Mouse (Mus musculus) midbrain, embryonic 16.5 days (tissue): ENCODE data around the gene Oser1. TPM values are rescaled to one million over a fixed set of nuclear protein-coding genes. Genes with fewer than 3 reads are reported as not detected.
"Not testable (repeated sequence)": the region's sequence is repeated elsewhere in the genome, so short reads cannot be mapped to it uniquely, and the experiment has no call there.

Experiments
- ATAC-seq: fragments of 200-750 bp; cut with Nextera tagmentation; 2 replicates; pipeline ENCODE4 v1.8.0; 2017; ENCODE audit warnings: moderate TSS enrichment
- H3K27ac ChIP-seq: fragments of 300-500 bp; sonication (generic); 2 replicates; pipeline ENCODE4 v1.5.1; 2014; ENCODE audit warnings: mild to moderate bottlenecking, low read length, mixed read lengths
- H3K27me3 ChIP-seq: fragments of 300-500 bp; sonication (generic); 2 replicates; pipeline ENCODE4 v1.6.1; 2014; ENCODE audit warnings: low read depth, low read length, mixed read lengths; ENCODE audit not compliant: control insufficient read depth, insufficient read depth
- H3K36me3 ChIP-seq: fragments of 300-500 bp; sonication (generic); 2 replicates; pipeline ENCODE4 v1.6.1; 2014; ENCODE audit warnings: mild to moderate bottlenecking, low read length, moderate library complexity, mixed read lengths; ENCODE audit not compliant: control insufficient read depth, insufficient read depth
- H3K4me1 ChIP-seq: fragments of 300-500 bp; sonication (generic); 2 replicates; pipeline ENCODE4 v1.6.1; 2014; ENCODE audit warnings: mild to moderate bottlenecking, low read length, mixed read lengths; ENCODE audit not compliant: control insufficient read depth, insufficient read depth
- H3K4me2 ChIP-seq: fragments of 300-500 bp; sonication (generic); 2 replicates; pipeline ENCODE4 v1.6.1; 2014; ENCODE audit warnings: mild to moderate bottlenecking, low read length, mixed read lengths
- H3K4me3 ChIP-seq: fragments of 300-500 bp; sonication (generic); 2 replicates; pipeline ENCODE4 v1.5.1; 2014; ENCODE audit warnings: low read depth, mild to moderate bottlenecking, low read length, moderate library complexity, mixed read lengths
- H3K9ac ChIP-seq: fragments of 300-500 bp; sonication (generic); 2 replicates; pipeline ENCODE4 v1.6.1; 2014; ENCODE audit warnings: low read depth, low read length, mixed read lengths
- H3K9me3 ChIP-seq: fragments of 300-500 bp; sonication (generic); replicated peaks from 2 replicates; pipeline ENCODE4 v1.6.1; 2014; ENCODE audit warnings: mild to moderate bottlenecking, low read length, mixed read lengths; ENCODE audit not compliant: control insufficient read depth, poor library complexity, severe bottlenecking
- WGBS: fragments of 180-500 bp; shearing (Covaris S2); extraction: QIAGEN DNeasy Blood & Tissue Kit; methylation state at CpG from one replicate; pipeline ENCODE4 v1.1.7; 2014; 5-methylcytosine and 5-hydroxymethylcytosine counted together
- polyA plus RNA-seq: library from polyadenylated mRNA; unstranded; fragments of >200 nt; fragmentation: Nextera tagmentation; extraction: Ambion mirVana; gene quantifications from 2 replicates; pipeline ENCODE4 v1.2.1, GENCODE M21; 2015

The Oser1 gene
- polyA plus RNA-seq, 1 experiment from 2014 or later: 75.8 TPM

DNA sequence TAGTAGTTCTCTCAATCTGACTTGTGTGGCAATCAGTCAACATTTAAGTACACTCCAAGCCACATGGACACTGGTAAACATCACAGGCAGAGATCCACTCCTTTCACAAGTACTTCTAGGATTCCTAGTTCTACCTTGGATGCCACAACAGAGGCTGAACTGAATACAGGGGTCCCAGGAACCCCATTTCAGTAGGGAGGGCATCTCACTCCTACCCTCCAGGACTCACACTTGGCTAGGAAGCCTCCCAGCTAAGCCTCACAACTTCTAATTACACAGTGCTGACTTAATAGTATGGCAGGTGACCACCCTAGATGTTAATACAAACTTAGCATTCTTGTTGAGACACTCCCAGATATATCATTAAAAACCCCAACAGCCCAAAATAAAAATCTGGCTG, 6.7 kb downstream of the Oser1 start:
- Histone ChIP-seq H3K4me1 (peaks cover 25% of the 10 kb centered on the region), H3K9ac (no peak overlapping the region)
- no peak for ATAC-seq

DNA sequence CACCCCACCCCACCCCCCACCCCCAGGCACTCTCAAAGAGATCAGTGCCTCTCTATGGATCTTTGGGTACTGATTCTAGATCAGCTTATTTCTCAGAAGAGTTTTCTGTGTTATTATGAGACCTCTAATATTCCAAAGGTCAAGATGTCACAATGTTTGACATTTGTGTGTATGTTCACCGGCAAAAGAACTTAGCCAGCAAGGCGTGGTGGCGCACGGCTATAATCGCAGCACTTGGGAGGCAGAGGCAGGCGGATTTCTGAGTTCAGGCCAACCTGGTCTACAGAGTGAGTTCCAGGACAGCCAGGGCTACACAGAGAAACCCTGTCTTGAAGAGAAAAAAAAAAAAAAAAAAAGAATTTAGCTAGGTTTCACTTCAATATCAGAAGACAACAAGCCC, 7.5 kb downstream of the Oser1 start:
- H3K4me1 ChIP-seq: peaks cover 25% of the 10 kb centered on the region
- H3K9me3 ChIP-seq: no peaks in the 10 kb centered on the region
- 96% methylated on average over 6 of the region's 6 CpGs for WGBS
- no peak for ATAC-seq
- no peak overlapping the region for H3K27ac ChIP-seq
- H3K9ac ChIP-seq: no peak overlapping the region
- peaks cover 5% of the 10 kb centered on the region for H3K36me3 ChIP-seq
- no peak overlapping the region for H3K4me2 ChIP-seq
- no peak overlapping the region for H3K4me3 ChIP-seq
- no peaks in the 10 kb centered on the region for H3K27me3 ChIP-seq

More for the DNA sequence above, 6.7 kb downstream of the Oser1 start:
- Histone ChIP-seq H3K4me3 (no peak overlapping the region), H3K36me3 (peaks cover 5% of the 10 kb centered on the region), H3K9me3 (no peaks in the 10 kb centered on the region), H3K27ac (no peak overlapping the region), H3K4me2 (peak overlapping the region; percentile 83; the same call in 1 of the 2 replicates), H3K27me3 (no peaks in the 10 kb centered on the region)

DNA sequence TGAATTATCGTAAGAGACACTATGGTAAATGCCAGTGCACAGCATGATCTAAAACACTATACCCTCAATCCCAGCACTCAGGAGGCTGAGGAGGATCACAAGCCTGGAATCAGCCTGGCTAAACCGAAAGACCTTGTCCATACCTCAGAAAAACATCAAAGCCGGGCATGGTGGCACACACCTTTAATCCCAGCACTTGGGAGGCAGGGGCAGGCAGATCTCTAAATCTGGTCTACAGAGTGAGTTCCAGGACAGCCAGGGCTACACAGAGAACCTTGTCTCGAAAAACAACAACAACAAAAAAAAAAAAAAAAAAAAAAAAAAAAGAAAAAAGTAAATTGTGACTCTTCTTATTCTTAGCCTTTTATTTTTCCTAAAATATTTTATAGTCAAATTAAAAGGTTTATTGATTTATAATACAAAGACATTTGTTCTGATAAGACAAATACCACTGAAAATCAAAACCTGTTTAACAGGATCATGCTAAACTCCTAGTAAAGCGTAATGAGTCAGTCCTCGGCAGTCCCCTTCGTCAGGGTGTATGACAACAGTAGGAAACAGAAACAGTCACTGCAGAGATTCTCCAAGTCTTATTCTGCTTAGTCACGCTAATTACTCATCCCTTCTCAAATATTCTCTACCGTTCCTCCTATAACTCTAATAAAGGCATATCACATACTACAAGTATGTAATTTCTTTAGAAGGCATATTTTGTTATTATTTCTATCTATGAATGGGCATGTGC, 11.5 kb downstream of the Oser1 start:
- H3K4me2 ChIP-seq: no peak overlapping the region
- no peak overlapping the region for H3K4me3 ChIP-seq
- peaks cover 21% of the 10 kb centered on the region for H3K36me3 ChIP-seq
- H3K27me3 ChIP-seq: no peaks in the 10 kb centered on the region
- no peak overlapping the region for H3K27ac ChIP-seq
- H3K9me3 ChIP-seq: no peaks in the 10 kb centered on the region
- H3K4me1 ChIP-seq: peaks cover 4% of the 10 kb centered on the region
- no peak for ATAC-seq
- WGBS: 91% methylated on average over 9 of the region's 9 CpGs
- H3K9ac ChIP-seq: no peak overlapping the region

DNA sequence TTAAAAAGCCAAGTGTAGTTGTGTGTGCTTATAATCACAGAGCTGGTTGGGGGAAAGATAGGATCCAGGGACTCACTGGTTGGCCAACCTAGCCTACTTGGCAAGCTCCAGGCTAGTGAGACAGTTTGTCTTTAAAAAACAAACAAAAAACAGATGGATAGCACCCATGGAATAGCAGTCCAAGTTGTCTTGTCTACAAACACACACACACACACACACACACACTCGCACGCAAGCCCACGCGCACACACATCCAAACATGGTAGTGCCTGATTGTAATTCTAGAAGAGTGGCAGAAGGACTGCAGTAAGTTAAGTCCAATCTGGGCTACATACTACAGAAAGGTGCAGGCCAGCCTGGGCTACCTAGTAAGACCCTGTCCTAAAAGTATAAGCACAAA, 12.1 kb downstream of the Oser1 start:
- no peaks in the 10 kb centered on the region for H3K4me1 ChIP-seq
- no peak overlapping the region for H3K4me3 ChIP-seq
- H3K27ac ChIP-seq: no peak overlapping the region
- WGBS: 97% methylated on average over 4 of the region's 4 CpGs
- H3K27me3 ChIP-seq: no peaks in the 10 kb centered on the region
- H3K36me3 ChIP-seq: peaks cover 22% of the 10 kb centered on the region
- no peak overlapping the region for H3K4me2 ChIP-seq
- H3K9ac ChIP-seq: no peak overlapping the region
- no peaks in the 10 kb centered on the region for H3K9me3 ChIP-seq
- no peak for ATAC-seq

DNA sequence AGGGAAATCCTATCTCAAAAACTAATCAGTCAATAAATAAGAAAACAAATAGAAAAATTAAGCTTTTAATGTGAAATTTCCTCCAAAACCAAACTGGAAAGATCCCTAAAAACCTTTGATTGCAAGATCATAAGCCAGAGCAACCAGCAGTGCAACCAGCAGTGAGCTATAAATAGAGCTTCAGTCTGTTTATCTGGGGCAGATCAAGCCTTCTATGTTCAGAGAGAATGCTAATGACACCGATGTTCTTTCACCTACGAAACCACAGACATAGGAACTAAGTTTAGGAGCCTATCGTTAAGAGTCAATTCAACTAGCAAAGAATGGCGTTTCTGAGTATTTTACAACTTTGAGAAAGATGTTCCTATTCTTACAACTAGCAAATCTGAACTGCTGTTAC, 12.7 kb downstream of the Oser1 start:
- Histone ChIP-seq H3K4me3 (no peak overlapping the region), H3K4me2 (no peak overlapping the region), H3K9me3 (no peaks in the 10 kb centered on the region), H3K27ac (no peak overlapping the region), H3K4me1 (no peaks in the 10 kb centered on the region), H3K36me3 (peaks cover 28% of the 10 kb centered on the region), H3K27me3 (no peaks in the 10 kb centered on the region), H3K9ac (no peak overlapping the region)
- no peak for ATAC-seq
- 95% methylated on average over 4 of the region's 4 CpGs for WGBS

DNA sequence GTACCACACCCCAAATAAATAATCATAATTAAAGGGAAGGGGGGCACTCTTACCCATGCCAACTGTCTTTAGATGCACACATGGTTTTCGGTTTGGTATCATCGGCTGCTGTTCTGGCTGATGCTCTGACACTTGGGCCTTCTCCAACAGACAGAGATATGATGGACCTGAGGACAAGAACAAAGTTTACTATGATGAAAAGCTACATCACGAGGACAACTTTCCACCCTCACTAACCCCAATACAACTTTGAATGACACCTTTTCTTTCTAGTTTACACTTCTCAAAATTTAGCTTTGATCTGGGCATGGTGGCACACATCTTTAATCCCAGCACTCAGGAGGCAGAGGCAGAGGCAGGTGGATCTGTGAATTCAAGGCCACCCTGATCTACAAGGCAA, 13.2 kb downstream of the Oser1 start:
- H3K4me3 ChIP-seq, H3K9ac ChIP-seq, H3K4me1 ChIP-seq, ATAC-seq, H3K27me3 ChIP-seq, H3K27ac ChIP-seq, H3K9me3 ChIP-seq, H3K4me2 ChIP-seq: not testable (repeated sequence)
- 95% methylated on average over 3 of the region's 3 CpGs for WGBS
- peaks cover 28% of the 10 kb centered on the region for H3K36me3 ChIP-seq

DNA sequence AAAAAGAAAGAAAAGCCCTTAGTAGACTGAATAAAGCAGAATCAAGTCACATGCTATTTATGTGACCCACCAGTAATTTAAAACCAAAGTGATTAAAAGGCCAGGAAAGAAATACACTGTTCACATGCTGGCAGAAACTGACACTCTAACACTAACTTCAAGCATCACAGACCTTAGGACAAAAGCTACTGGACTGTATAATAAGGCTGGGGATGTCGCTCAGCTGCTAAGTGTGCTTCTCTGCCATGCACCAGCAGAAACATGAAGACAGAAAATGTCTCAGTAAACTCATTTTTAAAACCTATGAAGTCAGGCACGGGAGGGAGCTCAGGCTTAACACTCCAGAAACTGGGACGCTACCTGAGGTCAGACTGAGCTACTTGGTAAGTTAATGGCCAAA, 14.3 kb downstream of the Oser1 start:
- no peak for ATAC-seq
- Histone ChIP-seq H3K9ac (no peak overlapping the region), H3K36me3 (peaks cover 32% of the 10 kb centered on the region)

DNA sequence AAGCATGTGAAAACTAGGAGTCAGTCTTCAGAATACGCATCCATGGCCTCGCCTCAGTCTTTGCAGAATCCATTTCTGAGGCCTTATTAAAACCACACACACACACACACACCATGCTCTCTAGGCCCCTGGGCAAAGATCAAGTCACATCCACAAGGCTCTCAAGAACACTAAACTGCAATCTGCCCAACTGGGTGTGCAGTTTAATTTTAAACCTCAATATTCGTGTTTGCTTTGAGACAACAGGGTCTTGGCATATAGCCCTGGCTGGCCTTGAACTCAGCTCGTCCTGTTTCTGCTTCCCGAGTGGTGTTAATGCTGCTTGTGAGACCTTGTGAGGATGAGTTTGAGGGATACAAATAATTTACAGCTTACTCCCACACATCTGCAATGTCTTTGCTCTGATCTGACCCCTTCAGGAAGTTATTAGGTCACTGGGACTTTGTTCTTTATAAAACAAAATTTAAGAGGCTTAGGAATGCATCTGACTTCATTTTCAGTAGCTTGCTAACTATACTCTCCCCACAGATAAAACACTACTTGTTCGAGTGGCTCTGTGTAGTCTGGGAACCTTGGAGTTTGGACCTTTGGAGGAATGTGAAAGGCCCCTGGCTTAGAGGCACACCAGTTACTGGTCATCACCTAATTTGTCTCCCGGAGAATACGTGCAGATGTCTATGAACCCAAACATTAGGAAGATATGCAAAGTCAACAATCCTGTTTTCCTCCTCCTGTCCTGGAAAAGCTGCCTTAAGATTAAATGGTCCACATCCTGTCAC, 20.3 kb downstream of the Oser1 start:
- Histone ChIP-seq H3K27me3 (no peaks in the 10 kb centered on the region), H3K36me3 (peaks cover 14% of the 10 kb centered on the region; the same call in 1 of the 2 replicates), H3K9me3 (no peaks in the 10 kb centered on the region), H3K4me2 (no peak overlapping the region), H3K4me1 (no peaks in the 10 kb centered on the region), H3K9ac (no peak overlapping the region), H3K27ac (no peak overlapping the region), H3K4me3 (no peak overlapping the region)
- 89% methylated on average over 8 of the region's 8 CpGs for whole genome bisulfite sequencing
- ATAC-seq: no peak

More for the DNA sequence above, 14.3 kb downstream of the Oser1 start:
- Histone ChIP-seq H3K4me1 (no peaks in the 10 kb centered on the region), H3K27me3 (no peaks in the 10 kb centered on the region), H3K9me3 (no peaks in the 10 kb centered on the region), H3K27ac (no peak overlapping the region), H3K4me2 (no peak overlapping the region), H3K4me3 (no peak overlapping the region)
- 96% methylated on average over 3 of the region's 3 CpGs for WGBS

DNA sequence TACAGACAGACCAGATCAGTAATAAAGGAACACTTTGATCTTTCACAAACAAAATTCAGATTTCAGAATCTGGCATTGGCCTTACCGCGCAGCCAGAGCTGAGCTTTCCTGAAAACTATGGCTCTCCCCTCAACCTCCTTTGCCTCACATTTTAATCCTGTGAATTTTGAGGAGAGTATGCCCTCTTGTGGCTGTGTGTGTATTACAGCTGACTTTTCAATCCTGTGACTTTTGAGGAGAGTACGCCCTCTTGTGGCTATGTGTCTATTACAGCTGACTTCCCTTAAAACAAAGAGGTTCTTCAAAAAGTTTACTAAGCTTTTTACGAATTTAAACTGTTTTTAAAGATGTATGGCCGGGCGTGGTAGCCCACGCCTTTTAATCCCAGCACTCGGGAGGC, 23.3 kb downstream of the Oser1 start:
- Histone ChIP-seq H3K4me1 (no peaks in the 10 kb centered on the region), H3K4me3 (no peak overlapping the region)
- WGBS: 12% methylated on average over 8 of the region's 8 CpGs

More for the DNA sequence above, 23.3 kb downstream of the Oser1 start:
- Histone ChIP-seq H3K9ac (no peak overlapping the region), H3K9me3 (no peaks in the 10 kb centered on the region), H3K27ac (no peak overlapping the region), H3K4me2 (no peak overlapping the region), H3K36me3 (peaks cover 6% of the 10 kb centered on the region; the same call in 1 of the 2 replicates), H3K27me3 (no peaks in the 10 kb centered on the region)
- 0 out of 2 replicates have a peak, but pooled peaks have one; percentile 39 for ATAC-seq
